Mouse (Mus musculus) forelimb bud, embryonic 11.5 days (tissue): ENCODE measurements around the gene Ppp1r16b.

Experiments used
- DNase-seq: peaks from one replicate; pipeline ENCODE4 v3.0.0-alpha.2; 2012; ENCODE audit warnings: low read depth, low spot score

Gene Ppp1r16b

GRCm38 (mm10) chr2:158665098-158665497 lies at the start of gene Ppp1r16b:
TSS of gene Ppp1r16b (plus strand) at chr2:158665398.
- no peak for DNase-seq

GRCm38 (mm10) chr2:158615702-158616101 lies 49.5 kb upstream of the Ppp1r16b start:
- DNase-seq = no peak

GRCm38 (mm10) chr2:158616296-158616695 lies 48.9 kb upstream of the Ppp1r16b start:
- DNase-seq = no peak

- DNase-seq = no peak
Observed at GRCm38 (mm10) chr2:158616790-158617189, 48.4 kb upstream of the Ppp1r16b start.

- peak; percentile 96 for DNase-seq
Observed at GRCm38 (mm10) chr2:158624718-158625222, 40.4 kb upstream of the Ppp1r16b start, which contains the start of gene Actr5. TSS of gene Actr5 (plus strand) at chr2:158624888.

- no peak for DNase-seq
Observed at GRCm38 (mm10) chr2:158625231-158625630, 40.0 kb upstream of the Ppp1r16b start.

GRCm38 (mm10) chr2:158625697-158626096 lies 39.5 kb upstream of the Ppp1r16b start:
- no peak for DNase-seq

- no peak for DNase-seq
Observed at GRCm38 (mm10) chr2:158628858-158629257, 36.3 kb upstream of the Ppp1r16b start.

GRCm38 (mm10) chr2:158629414-158629813 lies 35.8 kb upstream of the Ppp1r16b start:
- peak; percentile 33 for DNase-seq

- DNase-seq = no peak
Observed at GRCm38 (mm10) chr2:158631873-158632272, 33.3 kb upstream of the Ppp1r16b start.

- peak; percentile 54 for DNase-seq
Observed at GRCm38 (mm10) chr2:158641869-158642268, 23.3 kb upstream of the Ppp1r16b start.

GRCm38 (mm10) chr2:158642587-158642986 lies 22.6 kb upstream of the Ppp1r16b start:
- no peak for DNase-seq

- DNase-seq = no peak
Observed at GRCm38 (mm10) chr2:158643791-158644190, 21.4 kb upstream of the Ppp1r16b start.

- DNase-seq = no peak
Observed at GRCm38 (mm10) chr2:158651159-158651908, 13.9 kb upstream of the Ppp1r16b start.

- DNase-seq = peak; percentile 74
Observed at GRCm38 (mm10) chr2:158652985-158653384, 12.2 kb upstream of the Ppp1r16b start.

- no peak for DNase-seq
Observed at GRCm38 (mm10) chr2:158654717-158655116, 10.5 kb upstream of the Ppp1r16b start.

- no peak for DNase-seq
Observed at GRCm38 (mm10) chr2:158655806-158656205, 9.4 kb upstream of the Ppp1r16b start.

- DNase-seq = peak; percentile 55
Observed at GRCm38 (mm10) chr2:158658822-158659221, 6.4 kb upstream of the Ppp1r16b start.

- no peak for DNase-seq
Observed at GRCm38 (mm10) chr2:158659346-158659745, 5.9 kb upstream of the Ppp1r16b start.

GRCm38 (mm10) chr2:158666071-158666800 lies 1.0 kb downstream of the Ppp1r16b start:
- no peak for DNase-seq

GRCm38 (mm10) chr2:158667022-158667670 lies 1.9 kb downstream of the Ppp1r16b start:
- DNase-seq = no peak
